Mouse (Mus musculus) ES-CJ7 (cell line): Measurements from ENCODE around the gene Arfip1.

ENCODE experiments used
- DNase-seq: peaks from one replicate; pipeline ENCODE4 v3.0.0; 2011; ENCODE audit warnings: low read depth, low spot score

Gene Arfip1

DNA sequence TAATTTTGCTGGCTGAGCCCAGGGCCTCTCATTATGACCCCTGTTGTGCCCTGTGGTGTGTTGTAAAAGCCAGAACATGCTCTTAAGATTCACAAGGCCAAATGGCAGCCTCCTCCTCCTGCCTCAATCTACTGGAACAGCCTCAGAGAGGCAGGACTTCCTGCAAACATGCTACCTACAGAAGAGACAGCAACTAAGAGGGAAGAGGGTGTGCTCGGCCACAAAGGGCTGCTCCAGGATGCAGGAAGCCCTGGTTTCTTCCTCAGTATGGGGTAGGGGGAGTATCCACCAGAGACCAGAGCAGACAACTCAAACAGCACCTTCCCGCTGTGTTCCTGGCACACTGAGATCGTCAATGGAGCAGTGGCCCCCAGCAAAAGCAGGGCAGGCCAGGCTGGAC is 121.9 kb downstream of the Arfip1 start:
- DNase-seq: no peak

DNA sequence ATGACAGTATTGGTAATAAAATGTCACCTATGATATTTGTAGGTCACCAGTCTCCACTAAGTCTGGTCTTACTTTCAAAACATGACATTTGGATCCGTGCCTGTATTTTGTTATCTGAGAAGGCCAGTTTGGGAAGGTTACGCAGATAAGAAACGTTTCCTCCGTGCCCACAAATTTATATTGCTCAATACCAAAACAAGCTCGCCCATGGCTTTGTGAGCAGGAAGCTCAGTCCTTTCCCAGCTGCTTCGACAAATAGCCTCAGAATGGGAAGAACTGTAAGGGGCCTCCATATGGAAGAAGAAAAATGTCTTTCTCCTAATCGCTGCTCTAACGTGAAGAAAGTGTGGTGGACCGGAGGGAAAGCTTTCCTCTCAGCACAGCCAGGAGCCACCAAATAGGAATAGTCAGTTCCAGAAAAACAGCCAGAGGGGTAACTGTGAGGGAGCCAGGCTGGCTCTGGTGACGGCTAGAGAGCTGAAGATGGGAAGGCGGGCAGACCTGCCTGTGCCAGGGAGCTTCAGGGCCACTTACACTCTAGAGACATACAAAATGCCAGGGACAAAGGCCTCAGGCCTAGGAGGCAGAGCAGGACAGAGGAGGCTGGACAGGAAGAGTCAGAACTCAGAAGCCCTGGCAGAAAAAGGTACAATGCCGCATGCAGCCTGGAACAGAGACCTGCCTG is 126.5 kb downstream of the Arfip1 start:
- DNase-seq: no peak

DNA sequence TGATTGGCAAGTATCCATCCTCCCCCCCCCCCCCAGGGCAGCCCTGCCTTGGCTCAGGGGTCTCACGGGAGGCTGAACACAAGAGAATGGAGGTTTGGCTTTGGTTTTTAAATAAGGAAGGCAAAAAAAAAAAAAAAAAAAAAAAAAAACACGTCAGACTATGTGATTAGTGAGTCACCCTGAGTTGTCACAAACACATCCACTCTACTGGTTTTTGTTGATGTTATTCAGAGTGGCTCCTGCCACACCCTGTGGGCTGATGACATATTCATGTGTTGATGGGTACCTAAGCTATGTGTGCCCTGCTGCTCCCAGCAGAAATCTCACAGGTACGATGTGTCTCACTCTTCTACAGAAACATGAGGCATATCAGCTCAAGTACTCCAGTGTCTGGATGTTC is 131.8 kb downstream of the Arfip1 start:
- no peak for DNase-seq

DNA sequence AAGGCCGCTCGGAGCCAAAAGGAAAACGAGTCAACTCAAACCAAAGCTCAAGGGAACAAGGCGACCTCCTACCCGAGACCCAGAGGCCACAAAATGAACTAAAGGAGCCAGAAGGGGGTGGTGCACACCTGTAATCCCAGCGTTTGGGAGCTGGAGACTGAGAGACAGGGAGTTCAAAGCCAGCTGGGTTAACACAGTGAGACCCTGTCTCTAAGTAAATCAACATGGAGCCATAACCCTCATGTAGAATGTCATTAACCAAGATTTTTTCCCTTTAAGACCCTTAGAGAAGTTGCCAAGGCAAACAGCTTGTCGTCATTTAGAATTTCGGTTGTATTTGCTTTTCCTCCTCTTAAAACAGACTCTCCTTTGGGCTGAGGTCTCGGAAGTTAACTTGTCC is 133.4 kb downstream of the Arfip1 start:
- DNase-seq: no peak

DNA sequence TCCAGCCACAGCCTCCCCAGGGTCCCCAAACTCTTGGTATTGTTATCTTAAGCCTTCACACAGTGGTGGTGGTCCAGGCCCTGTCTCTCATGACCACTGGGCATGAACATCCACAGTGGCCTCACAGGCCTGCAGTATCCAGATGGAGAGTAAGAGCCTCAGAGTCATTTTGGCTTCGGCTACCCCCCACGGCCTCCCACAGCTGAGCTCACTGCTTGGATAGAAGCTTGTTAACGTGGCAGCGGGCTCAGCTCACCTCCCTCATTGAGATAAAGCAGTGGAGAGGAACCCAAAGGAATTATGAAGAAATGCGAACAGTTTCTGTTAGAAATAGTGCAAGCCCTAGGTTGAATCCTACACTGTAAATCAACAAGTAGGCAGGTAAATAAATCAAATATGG is 134.6 kb downstream of the Arfip1 start:
- DNase-seq: no peak
